Mouse (Mus musculus) liver, embryonic 11.5 days (tissue): ENCODE measurements around the gene Asap3. TPM values are rescaled to one million over a fixed set of nuclear protein-coding genes. Genes with fewer than 3 reads are reported as not detected.

Source experiments
- ATAC-seq: fragments of 200-750 bp; cut with Nextera tagmentation; replicated peaks from 2 replicates; pipeline ENCODE4 v1.8.0; 2017; ENCODE audit warnings: moderate number of reproducible peaks, mild to moderate bottlenecking, moderate TSS enrichment, moderate library complexity; ENCODE audit not compliant: low FRiP score
- DNase-seq: peaks from one replicate; pipeline ENCODE4 v3.0.0-alpha.2; 2017; ENCODE audit warnings: low spot score
- H3K27ac ChIP-seq: fragments of 300-500 bp; sonication (generic); 2 replicates; pipeline ENCODE4 v1.5.1; 2014; ENCODE audit warnings: mild to moderate bottlenecking, low read depth, low read length, control low read depth
- H3K27me3 ChIP-seq: fragments of 300-500 bp; sonication (generic); replicated peaks from 2 replicates; pipeline ENCODE4 v1.6.1; 2014; ENCODE audit warnings: low read length, mixed read lengths; ENCODE audit not compliant: control insufficient read depth, insufficient read depth
- H3K36me3 ChIP-seq: fragments of 300-500 bp; sonication (generic); 2 replicates; pipeline ENCODE4 v1.6.1; 2014; ENCODE audit warnings: mild to moderate bottlenecking, low read length, moderate library complexity, mixed read lengths; ENCODE audit not compliant: control insufficient read depth, insufficient read depth
- H3K4me1 ChIP-seq: fragments of 300-500 bp; sonication (generic); replicated peaks from 2 replicates; pipeline ENCODE4 v1.6.1; 2014; ENCODE audit warnings: low read length, mixed read lengths; ENCODE audit not compliant: control insufficient read depth, insufficient read depth
- H3K4me2 ChIP-seq: fragments of 300-500 bp; sonication (generic); 2 replicates; pipeline ENCODE4 v1.6.1; 2014; ENCODE audit warnings: mild to moderate bottlenecking, control low read depth, moderate library complexity
- H3K4me3 ChIP-seq: fragments of 300-500 bp; sonication (generic); 2 replicates; pipeline ENCODE4 v1.5.1; 2014; ENCODE audit warnings: low read depth, low read length, control low read depth
- H3K9ac ChIP-seq: fragments of 300-500 bp; sonication (generic); 2 replicates; pipeline ENCODE4 v1.6.1; 2014; ENCODE audit warnings: low read depth, low read length, control low read depth
- H3K9me3 ChIP-seq: fragments of 300-500 bp; sonication (generic); 2 replicates; pipeline ENCODE4 v1.6.1; 2016; ENCODE audit warnings: low read length, inconsistent platforms, mixed read lengths; ENCODE audit not compliant: control insufficient read depth
- WGBS: fragments of 180-500 bp; shearing (Covaris S2); extraction: QIAGEN DNeasy Blood & Tissue Kit; methylation state at CpG from one replicate; pipeline ENCODE4 v1.1.7; 2014; 5-methylcytosine and 5-hydroxymethylcytosine counted together
- polyA plus RNA-seq: library from polyadenylated mRNA; unstranded; fragments of >200 nt; fragmentation: Nextera tagmentation; extraction: Ambion mirVana; gene quantifications from 2 replicates; pipeline ENCODE4 v1.2.1, GENCODE M21; 2014

Gene Asap3
- polyA plus RNA-seq = 1.8 and 2.9 TPM in 2 replicates

DNA sequence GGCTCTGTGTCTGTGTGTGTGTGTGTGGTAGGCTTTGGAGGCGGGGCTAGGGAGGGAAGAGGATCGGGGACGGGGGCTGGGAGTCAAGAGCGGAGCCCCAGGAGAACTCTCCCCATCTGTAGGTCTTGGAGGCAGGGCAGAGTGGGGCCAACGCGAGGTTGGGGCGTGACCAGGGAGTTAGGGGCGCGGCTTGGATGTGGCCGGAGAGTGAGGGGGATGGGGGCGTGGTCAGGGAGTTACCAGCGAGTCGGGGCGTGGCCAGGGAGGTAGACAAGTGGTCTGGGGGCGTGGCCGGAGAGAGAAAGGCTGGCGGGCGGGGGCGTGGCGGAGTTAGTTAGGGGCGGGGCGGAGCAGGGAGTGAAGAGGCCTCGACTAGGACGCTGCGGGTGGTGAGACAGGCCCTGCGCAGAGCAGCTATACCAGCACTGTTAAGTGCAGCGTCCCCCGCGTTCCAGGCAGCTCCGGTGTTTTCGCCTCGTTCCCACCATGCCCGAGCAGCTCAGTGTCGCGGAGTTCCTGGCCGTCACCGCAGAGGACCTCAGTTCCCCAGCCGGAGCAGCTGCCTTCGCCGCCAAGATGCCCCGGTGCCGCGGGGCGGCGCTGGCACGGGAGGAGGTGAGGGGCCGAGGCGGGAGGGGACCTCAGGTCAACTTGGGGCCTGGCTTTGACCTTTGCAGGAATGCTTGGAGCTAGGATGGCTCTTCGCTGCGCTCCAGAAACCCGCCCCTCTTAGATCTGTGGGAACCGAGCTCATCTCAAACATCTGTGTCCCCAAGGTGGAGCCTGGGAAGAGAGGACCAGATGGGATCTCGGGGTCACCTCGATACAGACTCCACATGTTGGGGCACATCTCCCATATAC is at the start of gene Asap3:
TSS of gene Asap3 (plus strand) at position 333 of the 861 bp plus-strand sequence.
- WGBS = 2% methylated on average over 53 of the region's 54 CpGs
- ATAC-seq = peak; percentile 93
- Histone ChIP-seq H3K4me2 (peak within 1 kb of the TSS; percentile 98), H3K27ac (no peak within 1 kb of the TSS; the same call in 1 of the 2 replicates), H3K36me3 (no peaks in the 10 kb centered on the region), H3K4me1 (peaks cover 11% of the 10 kb centered on the region), H3K4me3 (peak within 1 kb of the TSS; percentile 59), H3K9me3 (no peaks in the 10 kb centered on the region), H3K9ac (peak within 1 kb of the TSS; percentile 66), H3K27me3 (peaks cover 20% of the 10 kb centered on the region)
- peak; percentile 98 for DNase-seq

DNA sequence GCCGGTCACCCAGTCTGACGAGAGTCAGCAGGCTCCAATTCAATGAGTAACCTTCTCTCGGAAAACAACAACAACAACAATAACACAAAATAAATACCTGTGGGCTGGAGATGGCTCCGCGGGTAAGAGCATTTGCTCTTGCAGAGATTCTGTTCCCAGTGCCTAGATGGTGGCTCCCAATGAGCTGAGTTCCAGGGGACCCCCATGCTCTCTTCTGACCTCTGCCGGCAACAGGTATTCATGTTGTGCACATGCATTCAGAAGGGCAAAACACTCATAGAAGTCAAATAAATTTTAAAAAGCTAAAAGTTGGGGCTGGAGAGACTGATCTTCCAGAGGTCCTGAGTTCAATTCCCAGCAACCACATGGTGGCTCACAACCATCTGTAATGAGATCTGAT is 47.7 kb upstream of the Asap3 start:
- Histone ChIP-seq H3K4me2 (no peak overlapping the region), H3K4me1 (peaks cover 4% of the 10 kb centered on the region), H3K9me3 (no peaks in the 10 kb centered on the region), H3K27me3 (no peaks in the 10 kb centered on the region), H3K27ac (no peak overlapping the region), H3K4me3 (no peak overlapping the region), H3K9ac (no peak overlapping the region), H3K36me3 (no peaks in the 10 kb centered on the region)
- 72% methylated on average over 6 of the region's 6 CpGs for WGBS
- DNase-seq = no peak
- no peak for ATAC-seq

DNA sequence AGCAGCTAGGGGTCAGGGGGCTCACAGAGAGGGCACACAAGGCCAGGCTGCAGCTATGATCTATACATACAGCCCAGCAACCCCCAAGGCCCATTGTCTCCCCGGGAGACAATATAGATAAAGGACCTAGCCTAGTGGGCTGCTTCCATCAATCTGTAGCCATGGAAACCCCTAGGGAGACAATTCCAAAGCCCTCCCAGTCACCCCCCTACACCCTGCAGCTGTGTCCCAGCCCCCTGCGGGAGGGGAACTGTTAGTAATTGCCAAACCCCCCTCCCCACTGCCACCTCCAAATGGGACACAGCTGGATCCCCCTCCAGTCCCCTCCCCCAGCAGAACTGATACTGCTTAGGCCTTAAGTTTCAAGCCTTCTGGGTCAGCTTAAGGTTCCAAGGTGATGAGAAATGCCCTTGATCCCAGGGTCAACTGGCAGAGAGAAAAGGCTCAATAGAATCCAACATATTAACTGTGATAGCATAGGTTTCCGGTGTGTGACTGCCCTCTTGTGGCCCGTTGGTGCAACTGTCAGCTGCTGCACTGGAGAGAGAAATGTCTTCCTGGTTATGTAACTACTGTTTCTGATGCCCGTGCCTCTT is 46.3 kb upstream of the Asap3 start:
- Histone ChIP-seq H3K4me2 (peak overlapping the region; percentile 34; the same call in 1 of the 2 replicates), H3K4me1 (peaks cover 4% of the 10 kb centered on the region), H3K36me3 (no peaks in the 10 kb centered on the region), H3K27ac (no peak overlapping the region), H3K9ac (no peak overlapping the region), H3K9me3 (no peaks in the 10 kb centered on the region), H3K4me3 (no peak overlapping the region), H3K27me3 (no peaks in the 10 kb centered on the region)
- DNase-seq = peak; percentile 78
- 15% methylated on average over 5 of the region's 5 CpGs for whole genome bisulfite sequencing
- peak; percentile 54; the same call in 1 of the 2 replicates for ATAC-seq

DNA sequence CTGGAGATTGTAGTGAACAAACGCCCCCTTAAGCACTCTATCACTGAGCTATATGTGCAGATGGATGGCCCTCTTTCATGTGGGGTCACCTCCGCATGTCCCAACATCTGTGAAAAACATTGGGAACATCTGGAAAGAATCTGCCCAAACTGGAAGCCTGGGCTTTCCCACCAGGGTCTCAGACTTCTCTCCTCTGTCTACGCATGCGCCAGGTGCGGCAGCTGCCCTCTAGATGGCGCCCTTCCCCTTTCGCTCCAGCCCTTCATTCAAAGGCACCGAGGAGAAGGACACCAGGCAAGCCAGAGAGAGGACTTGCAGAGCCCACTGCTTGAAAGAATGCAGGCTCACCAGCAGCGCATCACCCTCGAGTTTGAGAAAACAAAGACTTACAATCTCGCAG is 42.7 kb upstream of the Asap3 start:
- peak; percentile 73; the same call in 1 of the 2 replicates for ATAC-seq
- Histone ChIP-seq H3K4me3 (no peak overlapping the region), H3K9me3 (no peaks in the 10 kb centered on the region), H3K27ac (no peak overlapping the region), H3K9ac (no peak overlapping the region), H3K27me3 (no peaks in the 10 kb centered on the region), H3K4me2 (no peak overlapping the region), H3K36me3 (no peaks in the 10 kb centered on the region), H3K4me1 (peaks cover 4% of the 10 kb centered on the region)
- WGBS = 2% methylated on average over 11 of the region's 11 CpGs
- peak; percentile 88 for DNase-seq

DNA sequence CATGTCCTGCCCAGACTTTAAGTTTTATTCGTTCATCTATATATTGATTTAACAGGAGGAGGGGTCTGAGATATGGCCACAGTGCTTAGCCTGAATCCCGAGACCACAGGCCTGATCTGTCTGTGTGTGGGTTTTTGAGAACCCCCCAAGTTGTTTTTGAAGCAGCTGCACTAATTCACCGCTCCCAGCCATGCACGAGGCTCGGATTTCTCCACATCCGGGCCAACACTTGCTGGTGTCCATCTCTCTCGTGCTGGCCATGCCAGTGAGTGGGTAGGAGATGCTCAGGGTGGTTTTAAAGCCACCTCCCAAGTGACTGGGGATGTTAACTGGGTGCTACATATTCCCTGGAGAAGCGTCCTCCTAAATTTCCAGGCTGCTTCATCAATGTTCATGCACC is 41.2 kb upstream of the Asap3 start:
- H3K4me1 ChIP-seq = no peaks in the 10 kb centered on the region; the same call in 1 of the 2 replicates
- ATAC-seq (no peak), DNase-seq (no peak)
- H3K4me3 ChIP-seq = no peak overlapping the region
- no peaks in the 10 kb centered on the region for H3K27me3 ChIP-seq
- no peak overlapping the region for H3K9ac ChIP-seq
- WGBS = 83% methylated on average over 8 of the region's 8 CpGs
- H3K27ac ChIP-seq = no peak overlapping the region
- H3K9me3 ChIP-seq = no peaks in the 10 kb centered on the region
- no peaks in the 10 kb centered on the region for H3K36me3 ChIP-seq
- no peak overlapping the region for H3K4me2 ChIP-seq

DNA sequence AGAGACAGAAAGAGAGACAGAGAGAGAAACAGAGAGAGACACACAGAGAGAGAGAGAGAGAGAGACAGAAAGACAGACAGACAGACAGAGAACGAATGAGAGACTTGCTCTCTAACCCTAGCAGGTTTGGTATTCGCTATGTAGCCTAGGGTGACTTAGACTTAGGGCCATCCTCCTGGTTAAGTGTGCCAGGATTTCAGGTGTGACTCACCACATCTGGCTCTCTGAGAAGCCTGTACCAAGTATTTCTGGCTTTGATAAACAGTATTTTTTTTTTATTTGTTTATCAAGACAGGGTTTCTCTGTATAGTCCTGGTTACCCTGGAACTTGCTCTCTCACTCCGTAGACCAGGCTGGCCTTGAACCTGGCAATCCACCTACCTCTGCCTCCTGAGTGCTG is 38.5 kb upstream of the Asap3 start:
- ATAC-seq = no peak
- no peaks in the 10 kb centered on the region for H3K36me3 ChIP-seq
- H3K4me2 ChIP-seq = no peak overlapping the region
- no peak for DNase-seq
- H3K4me3 ChIP-seq = no peak overlapping the region
- H3K4me1 ChIP-seq = no peaks in the 10 kb centered on the region
- no peaks in the 10 kb centered on the region for H3K27me3 ChIP-seq
- H3K9ac ChIP-seq = no peak overlapping the region
- no peaks in the 10 kb centered on the region for H3K9me3 ChIP-seq
- WGBS = 70% methylated on average over 3 of the region's 3 CpGs
- no peak overlapping the region for H3K27ac ChIP-seq

DNA sequence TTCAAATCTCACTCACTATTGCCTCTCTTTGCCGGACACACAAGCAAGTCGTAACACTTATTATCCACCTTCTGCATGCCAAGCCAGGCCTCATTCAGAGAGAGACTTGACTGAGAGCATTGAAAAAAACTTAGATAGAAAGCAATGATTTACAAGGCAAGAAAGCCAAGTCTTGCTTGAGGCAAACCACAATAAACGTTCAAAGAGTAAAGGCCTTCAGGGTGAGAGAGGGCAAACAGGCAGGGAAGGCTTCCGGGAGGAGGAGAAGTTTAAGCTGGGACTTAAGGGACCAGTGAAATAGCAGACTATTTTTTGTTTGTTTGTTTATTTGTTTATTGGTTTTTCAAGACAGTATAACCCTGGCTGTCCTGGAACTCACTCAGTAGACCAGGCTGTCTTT is 35.8 kb upstream of the Asap3 start:
- Histone ChIP-seq H3K9ac (no peak overlapping the region), H3K4me2 (no peak overlapping the region), H3K4me3 (no peak overlapping the region), H3K36me3 (no peaks in the 10 kb centered on the region; the same call in 1 of the 2 replicates), H3K27ac (no peak overlapping the region), H3K9me3 (no peaks in the 10 kb centered on the region), H3K27me3 (no peaks in the 10 kb centered on the region), H3K4me1 (peaks cover 23% of the 10 kb centered on the region)
- 84% methylated on average over 4 of the region's 4 CpGs for WGBS
- DNase-seq (no peak), ATAC-seq (no peak)

DNA sequence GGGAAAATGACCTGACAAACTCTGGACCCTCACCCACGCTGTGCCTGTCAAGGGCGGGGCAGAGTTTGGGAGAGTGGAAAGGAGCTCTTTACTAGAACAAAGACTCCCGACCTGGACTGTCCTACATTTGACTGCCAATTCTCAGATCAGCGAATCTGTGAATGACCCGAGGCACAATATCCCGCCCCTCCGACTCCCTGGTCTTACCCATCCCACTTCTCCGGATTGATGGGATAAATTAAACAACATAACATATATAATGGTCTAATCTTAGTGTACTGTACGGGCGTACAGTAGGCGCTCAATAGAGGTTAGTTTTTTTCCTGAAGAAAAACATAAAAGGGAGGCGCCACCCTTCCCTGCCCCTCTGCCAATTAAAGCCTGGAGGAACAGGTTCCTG is 34.7 kb upstream of the Asap3 start:
- WGBS = 32% methylated on average over 12 of the region's 12 CpGs
- no peak for ATAC-seq
- peak overlapping the region; percentile 66 for H3K9ac ChIP-seq
- peak overlapping the region; percentile 87 for H3K4me2 ChIP-seq
- H3K9me3 ChIP-seq = no peaks in the 10 kb centered on the region
- no peak overlapping the region for H3K27ac ChIP-seq
- no peaks in the 10 kb centered on the region; the same call in 1 of the 2 replicates for H3K36me3 ChIP-seq
- H3K4me1 ChIP-seq = peaks cover 34% of the 10 kb centered on the region
- H3K27me3 ChIP-seq = no peaks in the 10 kb centered on the region
- H3K4me3 ChIP-seq = peak overlapping the region; percentile 75
- no peak for DNase-seq
